In genomic region chr3:84923256-84923655, GRCm38 (mm10) we compare ENCODE assay signal across 20 mouse cellular contexts.
DNase-seq lines count a peak whose midpoint lies in the region; ATAC-seq and TF ChIP-seq lines count a peak whose summit lies in the region.
"Had no signal": no experiment of that assay in that cellular context is flagged by ENCODE, and none has a peak within 500 bp of the region (broad histone marks: within the 10 kb centered on the region; RNA-seq: fewer than 3 reads in every experiment).

No protein-coding gene starts in this region.

- peaks cover 2% of the 10 kb centered on the region for H3K79me2 ChIP-seq in myocyte (ENCODE audit: control insufficient read depth, insufficient read depth)

- H3K9ac ChIP-seq in kidney, embryonic 14.5 days (ENCODE audit: low read depth, low read length): no peak overlapping the region
- H3K9ac ChIP-seq: forebrain, embryonic 13.5 days; forebrain, postnatal 0 days; heart, embryonic 13.5 days; hindbrain, embryonic 12.5 days had no signal

- no peaks in the 10 kb centered on the region for H3K9me3 ChIP-seq in kidney, embryonic 14.5 days (ENCODE audit: control insufficient read depth, low read length)
- H3K9me3 ChIP-seq: forebrain, embryonic 13.5 days; heart, embryonic 13.5 days; hindbrain, embryonic 12.5 days had no signal

- 0 out of 2 replicates have a peak, but pooled peaks have one; percentile 8 for ATAC-seq in granulocyte monocyte progenitor cell, adult 5-6 weeks (replicated peaks; ENCODE audit: poor library complexity, severe bottlenecking)
- ATAC-seq in kidney, embryonic 14.5 days (ENCODE audit: low FRiP score, low TSS enrichment): no peak
- ATAC-seq: forebrain, embryonic 13.5 days; forebrain, postnatal 0 days; hindbrain, embryonic 16.5 days; inflammation-experienced regulatory T-cells, adult 6 months had no signal

- H3K4me3 ChIP-seq in myocyte: no peak overlapping the region
- no peak overlapping the region for H3K4me3 ChIP-seq in kidney, embryonic 14.5 days (ENCODE audit: low read length)
- H3K4me3 ChIP-seq: forebrain, embryonic 13.5 days; gastrocnemius, adult 2 months; heart, embryonic 13.5 days; hindbrain, embryonic 12.5 days had no signal

- H3K27me3 ChIP-seq in myocyte (ENCODE audit: control insufficient read depth, insufficient read depth, insufficient read length): no peaks in the 10 kb centered on the region
- no peaks in the 10 kb centered on the region for H3K27me3 ChIP-seq in kidney, embryonic 14.5 days (ENCODE audit: control insufficient read depth, insufficient read depth, low read length)
- H3K27me3 ChIP-seq: forebrain, embryonic 13.5 days; heart, embryonic 13.5 days; hindbrain, embryonic 12.5 days had no signal

- no peak for TF ChIP-seq POLR2A in myocyte (IDR thresholded peaks at IDR 0.05; ENCODE audit: insufficient read length, low read depth)

- no peak overlapping the region for H3K27ac ChIP-seq in kidney, embryonic 14.5 days (ENCODE audit: low read depth, low read length)
- H3K27ac ChIP-seq: forebrain, embryonic 13.5 days; gastrocnemius, adult 2 months; heart, embryonic 13.5 days; hindbrain, embryonic 12.5 days had no signal

- H3ac ChIP-seq in myocyte (ENCODE audit: control insufficient read depth, insufficient read length): no peak overlapping the region

- no peaks in the 10 kb centered on the region for H3K4me1 ChIP-seq in kidney, embryonic 14.5 days (ENCODE audit: control insufficient read depth, insufficient read depth, low read length)
- H3K4me1 ChIP-seq: forebrain, embryonic 13.5 days; hindbrain, embryonic 12.5 days had no signal

- peak; percentile 26 for DNase-seq in lung, postnatal 36 days
- DNase-seq in lung, postnatal 25 days (ENCODE audit: low spot score): no peak
- no peak for DNase-seq in adrenal gland, postnatal 36 days
- DNase-seq in cerebellum, adult 11 months: no peak
- DNase-seq: adrenal gland, postnatal 14 days; cerebellum, adult 9-11 months; cerebellum, postnatal 36 days; forebrain, postnatal 0 days; gastrocnemius, adult 2 months; gastrocnemius, postnatal 25 days; heart, adult 11 months; heart, postnatal 4 days had no signal

- WGBS in kidney, embryonic 14.5 days: 83% methylated on average over 1 of the region's 1 CpGs

- no peaks in the 10 kb centered on the region for H3K36me3 ChIP-seq in myocyte (ENCODE audit: control insufficient read depth, insufficient read depth)
- H3K36me3 ChIP-seq in kidney, embryonic 14.5 days (ENCODE audit: control insufficient read depth, insufficient read depth, low read length): no peaks in the 10 kb centered on the region
- H3K36me3 ChIP-seq: heart, embryonic 13.5 days; hindbrain, embryonic 12.5 days had no signal

- H3K4me2 ChIP-seq in myocyte (ENCODE audit: low read depth): no peak overlapping the region
- no peak overlapping the region for H3K4me2 ChIP-seq in kidney, embryonic 14.5 days (replicated peaks; ENCODE audit: low read depth, low read length)
- H3K4me2 ChIP-seq: forebrain, embryonic 13.5 days; heart, embryonic 13.5 days; hindbrain, embryonic 12.5 days had no signal

TF ChIP-seq in myocyte, 11 proteins besides CTCF, POLR2A, EP300 and RAD21:
- TF ChIP-seq CEBPB (IDR thresholded peaks at IDR 0.05; ENCODE audit: insufficient read depth, poor library complexity, severe bottlenecking): 0 out of 2 replicates have a peak, but pooled peaks have one; percentile 11
- no peak for TF ChIP-seq MYOD1 (IDR thresholded peaks at IDR 0.05; ENCODE audit: control insufficient read depth in 1 of 3, insufficient read length in 2 of 3, low read depth in 2 of 3)
